Mouse (Mus musculus): ENCODE results near the gene Nudt19. TPM values are rescaled to one million over a fixed set of nuclear protein-coding genes. Genes with fewer than 3 reads are reported as not detected.

Gene Nudt19
- 41.8 TPM for polyA plus RNA-seq (2017; shearing (Covaris generic))

DNA sequence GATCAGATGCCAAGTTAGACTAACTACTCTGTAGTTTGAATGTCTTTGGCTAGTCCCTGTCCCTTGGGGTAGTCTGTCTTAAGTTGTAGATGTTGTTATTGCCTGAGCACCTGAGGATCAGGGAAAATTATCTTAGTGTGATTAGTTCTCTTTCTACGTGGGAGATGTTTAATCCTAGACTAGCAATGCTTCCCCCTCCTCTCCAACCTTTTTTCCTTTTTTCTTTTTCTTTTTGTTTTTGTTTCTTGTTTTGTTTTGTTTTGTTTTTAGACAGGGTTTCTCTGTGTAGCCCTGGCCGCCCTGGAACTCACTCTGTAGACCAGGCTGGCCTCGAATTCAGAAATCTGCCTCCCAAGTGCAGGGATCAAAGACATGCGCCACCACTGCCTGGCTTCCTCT, at the start of gene Nudt19:
TSS of gene Nudt19 (minus strand) at position 100 of the 399 bp plus-strand sequence.

DNA sequence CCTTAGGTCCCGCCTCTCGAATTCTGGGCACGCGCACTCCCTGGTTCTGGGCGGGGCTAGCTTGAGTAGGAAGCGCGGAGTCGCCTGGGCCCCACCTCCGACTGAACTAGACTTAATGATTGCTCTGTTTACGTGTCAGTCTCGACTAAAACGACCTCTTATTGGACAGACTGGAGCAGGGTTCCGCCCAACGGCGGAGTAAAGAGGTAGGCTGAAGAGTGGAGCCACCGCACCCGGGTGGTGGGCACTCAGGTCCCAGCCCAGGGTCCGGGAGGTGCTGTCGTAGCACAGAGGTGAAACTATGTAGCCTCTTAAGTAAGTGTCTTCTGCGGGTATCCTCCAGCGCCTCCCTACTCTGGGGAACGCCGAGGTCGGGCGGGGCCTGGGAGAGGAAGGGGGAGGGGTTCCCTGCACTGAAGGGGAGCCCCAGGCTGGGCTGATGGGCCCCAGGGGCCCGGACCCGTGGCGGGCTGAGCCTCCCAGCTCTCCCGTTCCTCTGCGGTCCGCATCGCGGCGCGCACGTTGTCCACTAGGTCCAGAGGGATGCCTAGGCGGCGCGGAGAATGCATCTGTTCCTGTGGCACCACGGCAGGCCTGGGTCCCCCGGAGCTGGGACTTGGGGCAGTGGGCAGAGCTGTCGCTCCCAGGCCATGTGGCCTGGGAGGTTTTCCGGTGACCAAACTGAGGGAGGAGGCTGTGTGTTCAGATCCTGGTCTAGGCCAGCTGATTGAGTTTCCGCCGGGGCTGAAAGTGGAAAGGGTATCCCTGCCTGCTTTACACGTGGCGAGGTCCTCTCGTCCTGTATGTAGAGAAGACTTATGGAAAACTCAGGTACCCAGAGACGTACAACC, 30.2 kb upstream of the Nudt19 start, which contains the start of gene Ankrd27:
TSS of gene Ankrd27 (plus strand) at position 190 of the 851 bp plus-strand sequence.

DNA sequence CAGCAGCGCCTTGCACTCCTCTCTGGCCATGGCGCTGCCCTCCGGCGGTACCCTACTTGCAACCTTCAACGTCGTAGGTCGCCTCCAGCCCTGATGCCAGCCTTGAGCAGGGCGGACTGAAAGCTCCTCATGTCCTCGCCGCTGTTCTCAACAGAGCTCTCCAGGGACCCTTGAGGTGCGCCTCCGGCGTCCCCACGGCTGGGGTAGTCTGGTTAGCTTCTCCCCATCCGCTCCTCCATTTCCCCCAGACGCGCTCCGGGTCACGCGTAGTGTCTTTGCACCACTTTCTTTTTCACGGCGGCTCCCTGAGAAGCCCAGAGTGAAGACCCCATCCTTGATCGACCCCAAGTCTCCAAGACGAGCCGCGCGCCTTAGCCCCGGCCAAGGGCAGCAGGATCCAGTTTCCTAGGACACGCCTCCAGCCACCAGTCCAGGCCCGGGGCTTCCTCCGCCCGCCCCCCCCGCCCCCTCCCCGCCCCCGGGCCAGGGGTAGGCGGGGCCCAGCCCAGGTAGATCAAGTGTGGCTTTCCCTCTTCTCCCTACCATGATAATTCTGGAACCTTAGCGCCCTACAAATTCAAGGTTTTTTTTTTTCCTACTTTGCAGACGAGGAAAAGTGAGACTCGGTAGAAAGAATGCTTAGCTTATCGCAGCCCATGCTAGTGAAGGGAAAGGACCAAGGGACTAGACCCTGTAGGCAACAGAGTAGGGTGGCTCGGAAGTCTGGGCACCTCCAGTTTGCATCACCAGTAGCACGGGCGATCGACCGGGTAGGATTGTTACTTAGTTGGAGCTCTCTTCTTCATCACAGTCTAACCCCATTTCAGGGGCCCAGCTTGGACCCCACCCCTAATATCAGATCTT, 29.3 kb upstream of the Nudt19 start, which contains the start of gene Rgs9bp:
TSS of gene Rgs9bp (minus strand) at position 392 of the 864 bp plus-strand sequence.

DNA sequence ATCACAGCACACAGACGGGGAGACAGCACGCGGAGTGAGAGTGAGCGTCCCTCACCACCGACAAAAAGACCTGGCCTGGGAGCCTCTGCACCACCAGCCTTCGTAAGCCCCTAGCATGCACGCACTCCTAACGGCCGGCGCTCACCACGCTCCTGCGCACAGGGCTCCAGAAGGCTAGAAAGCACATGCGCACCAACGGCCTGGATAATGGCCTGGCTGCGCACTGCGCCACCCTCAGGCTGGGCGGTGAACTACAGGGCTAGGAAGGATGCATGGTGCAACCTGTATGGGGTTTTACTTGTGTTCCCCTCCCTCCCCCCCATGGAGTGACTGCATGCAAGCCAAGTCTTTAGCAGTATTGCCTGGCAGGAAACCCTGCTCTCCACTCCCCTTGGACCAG, 18.5 kb downstream of the Nudt19 start, which contains the start of gene Tdrd12:
TSS of gene Tdrd12 (minus strand) at position 184 of the 400 bp plus-strand sequence.

Other genes starting within 250 kb of the Nudt19 start
- gene Gpatch1, start 237.9 kb downstream of the Nudt19 start, polyA plus RNA-seq (2017; shearing (Covaris generic)) = 24.5 TPM
- gene Rhpn2, start 222.1 kb downstream of the Nudt19 start, polyA plus RNA-seq (2017; shearing (Covaris generic)) = 0.11 TPM
- 33.6 TPM for gene Faap24, start 159.5 kb downstream of the Nudt19 start, polyA plus RNA-seq (2017; shearing (Covaris generic))
- gene Cep89, start 159.3 kb downstream of the Nudt19 start, polyA plus RNA-seq (2017; shearing (Covaris generic)) = 15.3 TPM
- not detected for gene Slc7a9, start 107.5 kb downstream of the Nudt19 start, polyA plus RNA-seq (2017; shearing (Covaris generic))
- 0.27 TPM for gene Tdrd12, start 18.6 kb downstream of the Nudt19 start, polyA plus RNA-seq (2017; shearing (Covaris generic))
- gene Rgs9bp, start 29.3 kb upstream of the Nudt19 start, polyA plus RNA-seq (2017; shearing (Covaris generic)) = not detected
- gene Ankrd27, start 29.9 kb upstream of the Nudt19 start, polyA plus RNA-seq (2017; shearing (Covaris generic)) = 68.3 TPM
- 73.3 TPM for gene Pdcd5, start 91.2 kb upstream of the Nudt19 start, polyA plus RNA-seq (2017; shearing (Covaris generic))
- gene Dpy19l3, start 198.2 kb upstream of the Nudt19 start, polyA plus RNA-seq (2017; shearing (Covaris generic)) = 62.6 TPM
- gene Zfp507, start 246.7 kb upstream of the Nudt19 start, polyA plus RNA-seq (2017; shearing (Covaris generic)) = 23.4 TPM

Data from CD4-positive, CD25-positive, alpha-beta regulatory T cell, adult 9 weeks (primary cell).